In genomic region chr10:8667244-8667643, GRCm38 (mm10) we compare ENCODE assay signal across 15 mouse cellular contexts.
"Had no signal": no experiment of that assay in that cellular context is flagged by ENCODE, and none has a peak within 500 bp of the region (broad histone marks: within the 10 kb centered on the region; RNA-seq: fewer than 3 reads in every experiment).

No protein-coding gene starts in this region.

- ATAC-seq: lung, postnatal 0 days had no signal

- H3K36me3 ChIP-seq: limb, embryonic 10.5 days; liver, embryonic 15.5 days; midbrain, embryonic 10.5 days; neural tube, embryonic 15.5 days had no signal

- DNase-seq: kidney, postnatal 14 days; lung, adult 2 months; lung, postnatal 36 days; midbrain, embryonic 14.5 days; thymus, adult 18-20 months; thymus, postnatal 25 days had no signal

- H3K4me2 ChIP-seq: liver, embryonic 11.5 days; liver, embryonic 15.5 days; neural tube, embryonic 15.5 days had no signal

- H3K27me3 ChIP-seq: liver, embryonic 15.5 days; neural tube, embryonic 15.5 days had no signal

- H3K9me3 ChIP-seq: liver, embryonic 15.5 days; midbrain, embryonic 10.5 days; neural tube, embryonic 15.5 days had no signal

- H3K27ac ChIP-seq: left cerebral cortex, adult 2 months; limb, embryonic 10.5 days; liver, embryonic 15.5 days; midbrain, embryonic 10.5 days; neural tube, embryonic 15.5 days; stomach, postnatal 0 days had no signal

- H3K9ac ChIP-seq: liver, embryonic 15.5 days; neural tube, embryonic 15.5 days had no signal

- H3K4me1 ChIP-seq: limb, embryonic 10.5 days; liver, embryonic 15.5 days; midbrain, embryonic 10.5 days; neural tube, embryonic 15.5 days had no signal

- H3K4me3 ChIP-seq: left cerebral cortex, adult 2 months; limb, embryonic 10.5 days; liver, embryonic 15.5 days; midbrain, embryonic 10.5 days; myocyte; neural tube, embryonic 15.5 days had no signal
